Mouse (Mus musculus) stomach, postnatal 0 days (tissue): ENCODE measurements around the gene Ldb2. TPM values are rescaled to one million over a fixed set of nuclear protein-coding genes. Genes with fewer than 3 reads are reported as not detected.

Experiments
- ATAC-seq: fragments of 200-750 bp; cut with Nextera tagmentation; 2 replicates; pipeline ENCODE4 v1.8.0; 2017; ENCODE audit not compliant: low FRiP score, low TSS enrichment
- DNase-seq: peaks from one replicate; pipeline ENCODE4 v3.0.0-alpha.2; 2016; ENCODE audit warnings: low spot score
- H3K27ac ChIP-seq: fragments of 300-500 bp; sonication (generic); replicated peaks from 2 replicates; pipeline ENCODE4 v1.5.1; 2014; ENCODE audit warnings: mild to moderate bottlenecking, control low read depth
- H3K27me3 ChIP-seq: fragments of 300-500 bp; sonication (generic); 2 replicates; pipeline ENCODE4 v1.6.1; 2014; ENCODE audit warnings: low read length; ENCODE audit not compliant: control insufficient read depth, insufficient read depth
- H3K36me3 ChIP-seq: fragments of 300-500 bp; sonication (generic); 2 replicates; pipeline ENCODE4 v1.6.1; 2014; ENCODE audit warnings: low read length, mixed read lengths; ENCODE audit not compliant: control insufficient read depth, insufficient read depth
- H3K4me1 ChIP-seq: fragments of 300-500 bp; sonication (generic); replicated peaks from 2 replicates; pipeline ENCODE4 v1.6.1; 2014; ENCODE audit warnings: antibody characterized with exemption; ENCODE audit not compliant: control insufficient read depth, insufficient read depth
- H3K4me2 ChIP-seq: fragments of 300-500 bp; sonication (generic); replicated peaks from 2 replicates; pipeline ENCODE4 v1.6.1; 2014; ENCODE audit warnings: low read depth, mild to moderate bottlenecking, control low read depth, moderate library complexity
- H3K4me3 ChIP-seq: fragments of 300-500 bp; sonication (generic); 2 replicates; pipeline ENCODE4 v1.5.1; 2014; ENCODE audit warnings: low read depth, low read length, control low read depth
- H3K9ac ChIP-seq: fragments of 300-500 bp; sonication (generic); 2 replicates; pipeline ENCODE4 v1.6.1; 2014; ENCODE audit warnings: mild to moderate bottlenecking, low read length, control low read depth, mixed read lengths
- H3K9me3 ChIP-seq: fragments of 300-500 bp; sonication (generic); 2 replicates; pipeline ENCODE4 v1.6.1; 2016; ENCODE audit warnings: low read length; ENCODE audit not compliant: control insufficient read depth
- CTCF ChIP-seq: IDR thresholded peaks from 2 replicates; pipeline ENCODE4 v1.5.1; 2016; ENCODE audit warnings: antibody characterized with exemption, low read depth, mild to moderate bottlenecking, moderate library complexity
- EP300 ChIP-seq: optimal IDR thresholded peaks from 2 replicates; pipeline ENCODE3; 2016; ENCODE audit warnings: antibody characterized with exemption
- WGBS: fragments of 180-500 bp; shearing (Covaris S2); extraction: QIAGEN DNeasy Blood & Tissue Kit; methylation state at CpG from one replicate; pipeline ENCODE4 v1.1.7; 2014; 5-methylcytosine and 5-hydroxymethylcytosine counted together
- polyA plus RNA-seq: library from polyadenylated mRNA; unstranded; fragments of >200 nt; fragmentation: Nextera tagmentation; extraction: Ambion mirVana; gene quantifications from 2 replicates; pipeline ENCODE4 v1.2.1, GENCODE M21; 2015

Ldb2 gene
- polyA plus RNA-seq, 1 experiment from 2014 or later, result 14.4 TPM

- H3K9ac ChIP-seq, result no peak overlapping the region
- H3K4me1 ChIP-seq, result no peaks in the 10 kb centered on the region
- WGBS, result 100% methylated on average over 1 of the region's 1 CpGs
These were observed 142.8 kb downstream of the Ldb2 start for GRCm38 (mm10) chr5:44656707-44657106.

GRCm38 (mm10) chr5:44654403-44654802 is 145.1 kb downstream of the Ldb2 start:
- Histone ChIP-seq H3K9me3 (no peaks in the 10 kb centered on the region), H3K9ac (no peak overlapping the region), H3K27ac (0 out of 2 replicates have a peak overlapping the region, but pooled peaks have one; percentile 30), H3K36me3 (no peaks in the 10 kb centered on the region), H3K4me1 (no peaks in the 10 kb centered on the region), H3K27me3 (no peaks in the 10 kb centered on the region), H3K4me2 (peak overlapping the region; percentile 1; the same call in 1 of the 2 replicates), H3K4me3 (no peak overlapping the region)
- TF ChIP-seq CTCF, result no peak
- TF ChIP-seq EP300, result no peak
- no peak for ATAC-seq
- 29% methylated on average over 9 of the region's 9 CpGs for WGBS
- DNase-seq, result no peak

More at GRCm38 (mm10) chr5:44656707-44657106, 142.8 kb downstream of the Ldb2 start:
- DNase-seq (no peak), ATAC-seq (no peak)
- Histone ChIP-seq H3K9me3 (no peaks in the 10 kb centered on the region), H3K27ac (no peak overlapping the region), H3K36me3 (no peaks in the 10 kb centered on the region), H3K4me2 (no peak overlapping the region), H3K27me3 (no peaks in the 10 kb centered on the region), H3K4me3 (no peak overlapping the region)
- TF ChIP-seq EP300 (no peak), CTCF (peak; percentile 58)

- H3K4me3 ChIP-seq, result no peak overlapping the region
- H3K27ac ChIP-seq, result no peak overlapping the region
- H3K27me3 ChIP-seq, result no peaks in the 10 kb centered on the region
- no peaks in the 10 kb centered on the region for H3K9me3 ChIP-seq
- TF ChIP-seq EP300, result no peak
- TF ChIP-seq CTCF, result no peak
- WGBS, result 34% methylated on average over 2 of the region's 2 CpGs
- H3K36me3 ChIP-seq, result no peaks in the 10 kb centered on the region
- H3K4me2 ChIP-seq, result no peak overlapping the region
- no peak for DNase-seq
- H3K9ac ChIP-seq, result no peak overlapping the region
- ATAC-seq, result no peak
- no peaks in the 10 kb centered on the region for H3K4me1 ChIP-seq
These were observed 152.7 kb downstream of the Ldb2 start for GRCm38 (mm10) chr5:44646842-44647190.

- 50% methylated on average over 4 of the region's 4 CpGs for WGBS
These were observed 153.3 kb downstream of the Ldb2 start for GRCm38 (mm10) chr5:44645952-44646841.

GRCm38 (mm10) chr5:44643079-44643478 is 156.4 kb downstream of the Ldb2 start:
- 88% methylated on average over 3 of the region's 3 CpGs for WGBS

More at GRCm38 (mm10) chr5:44645952-44646841, 153.3 kb downstream of the Ldb2 start:
- Histone ChIP-seq H3K27me3 (no peaks in the 10 kb centered on the region), H3K9me3 (no peaks in the 10 kb centered on the region), H3K36me3 (no peaks in the 10 kb centered on the region), H3K4me3 (no peak overlapping the region), H3K27ac (no peak overlapping the region), H3K9ac (no peak overlapping the region), H3K4me1 (no peaks in the 10 kb centered on the region), H3K4me2 (no peak overlapping the region)
- DNase-seq, result no peak
- no peak for ATAC-seq
- no peak for TF ChIP-seq CTCF
- no peak for TF ChIP-seq EP300

GRCm38 (mm10) chr5:44641060-44641459 is 158.4 kb downstream of the Ldb2 start:
- TF ChIP-seq CTCF (no peak), EP300 (no peak)
- ATAC-seq, result no peak
- Histone ChIP-seq H3K9ac (no peak overlapping the region), H3K9me3 (no peaks in the 10 kb centered on the region), H3K27ac (no peak overlapping the region), H3K36me3 (no peaks in the 10 kb centered on the region), H3K4me1 (no peaks in the 10 kb centered on the region), H3K4me3 (no peak overlapping the region), H3K4me2 (no peak overlapping the region), H3K27me3 (no peaks in the 10 kb centered on the region)
- DNase-seq, result no peak
- 60% methylated on average over 4 of the region's 4 CpGs for WGBS

More at GRCm38 (mm10) chr5:44643079-44643478, 156.4 kb downstream of the Ldb2 start:
- Histone ChIP-seq H3K4me2 (no peak overlapping the region), H3K4me3 (no peak overlapping the region), H3K9ac (no peak overlapping the region), H3K4me1 (no peaks in the 10 kb centered on the region), H3K27ac (no peak overlapping the region), H3K9me3 (no peaks in the 10 kb centered on the region), H3K36me3 (no peaks in the 10 kb centered on the region), H3K27me3 (no peaks in the 10 kb centered on the region)
- no peak for ATAC-seq
- no peak for TF ChIP-seq CTCF
- TF ChIP-seq EP300, result no peak
- no peak for DNase-seq
